Mouse (Mus musculus): ENCODE results near the gene Ugt1a9.
"Not testable (repeated sequence)": the region's sequence is repeated elsewhere in the genome, so short reads cannot be mapped to it uniquely, and the experiment has no call there.

Gene Ugt1a9

GRCm38 (mm10) chr1:88070495-88070894, at the start of gene Ugt1a9:
Gene Ugt1a9, plus strand, starts transcription at chr1:88070800.
- no peak for DNase-seq

GRCm38 (mm10) chr1:88025244-88025643, 45.4 kb upstream of the Ugt1a9 start:
- DNase-seq = not testable (repeated sequence)

- DNase-seq = not testable (repeated sequence)
Observed at GRCm38 (mm10) chr1:88043044-88043443, 27.6 kb upstream of the Ugt1a9 start.

- not testable (repeated sequence) for DNase-seq
Observed at GRCm38 (mm10) chr1:88044832-88045437, 25.7 kb upstream of the Ugt1a9 start.

- DNase-seq = not testable (repeated sequence)
Observed at GRCm38 (mm10) chr1:88047408-88047807, 23.2 kb upstream of the Ugt1a9 start.

GRCm38 (mm10) chr1:88055088-88055487, 15.5 kb upstream of the Ugt1a9 start, which contains the start of gene Ugt1a10:
Gene Ugt1a10, plus strand, starts transcription at chr1:88055388.
- no peak for DNase-seq

GRCm38 (mm10) chr1:88066472-88067102, 4.0 kb upstream of the Ugt1a9 start:
- not testable (repeated sequence) for DNase-seq

GRCm38 (mm10) chr1:88070902-88071301, 302 bp downstream of the Ugt1a9 start:
- no peak for DNase-seq

- no peak for DNase-seq
Observed at GRCm38 (mm10) chr1:88074471-88074870, 3.9 kb downstream of the Ugt1a9 start.

GRCm38 (mm10) chr1:88077128-88077527, 6.5 kb downstream of the Ugt1a9 start:
- no peak for DNase-seq

- DNase-seq = no peak
Observed at GRCm38 (mm10) chr1:88081670-88082069, 11.1 kb downstream of the Ugt1a9 start.

- DNase-seq = no peak
Observed at GRCm38 (mm10) chr1:88086125-88086524, 15.5 kb downstream of the Ugt1a9 start.

- no peak for DNase-seq
Observed at GRCm38 (mm10) chr1:88087513-88087912, 16.9 kb downstream of the Ugt1a9 start, which contains the start of gene Ugt1a8. Gene Ugt1a8, plus strand, starts transcription at chr1:88087813.

GRCm38 (mm10) chr1:88092341-88092740, 21.7 kb downstream of the Ugt1a9 start:
- DNase-seq = no peak

GRCm38 (mm10) chr1:88094270-88094676, 23.7 kb downstream of the Ugt1a9 start:
- DNase-seq = peak; percentile 4

GRCm38 (mm10) chr1:88094941-88095492, 24.4 kb downstream of the Ugt1a9 start, which contains the start of gene Ugt1a7c:
Gene Ugt1a7c, plus strand, starts transcription at chr1:88095062.
- no peak for DNase-seq

- DNase-seq = not testable (repeated sequence)
Observed at GRCm38 (mm10) chr1:88098546-88098945, 27.9 kb downstream of the Ugt1a9 start.

GRCm38 (mm10) chr1:88099691-88100090, 29.1 kb downstream of the Ugt1a9 start:
- DNase-seq = not testable (repeated sequence)

- DNase-seq = not testable (repeated sequence)
Observed at GRCm38 (mm10) chr1:88103019-88103418, 32.4 kb downstream of the Ugt1a9 start, which contains the start of gene Ugt1a6b. Gene Ugt1a6b, plus strand, starts transcription at chr1:88103252.

GRCm38 (mm10) chr1:88103697-88104468, 33.3 kb downstream of the Ugt1a9 start:
- not testable (repeated sequence) for DNase-seq

- no peak for DNase-seq
Observed at GRCm38 (mm10) chr1:88104667-88105430, 34.2 kb downstream of the Ugt1a9 start.

- no peak for DNase-seq
Observed at GRCm38 (mm10) chr1:88105656-88106055, 35.1 kb downstream of the Ugt1a9 start.

Data from retina, postnatal 1 day (tissue).